9 mouse cellular contexts compared by ENCODE assay signal in genomic region chr12:4571864-4572263, GRCm38 (mm10). TPM values are rescaled to one million over a fixed set of nuclear protein-coding genes. Genes with fewer than 3 reads are reported as not detected.
DNase-seq lines count a peak whose midpoint lies in the region; TF ChIP-seq lines count a peak whose summit lies in the region.
"Had no signal": no experiment of that assay in that cellular context is flagged by ENCODE, and none has a peak within 500 bp of the region (broad histone marks: within the 10 kb centered on the region; RNA-seq: fewer than 3 reads in every experiment).

No protein-coding gene starts in this region.

- no peaks in the 10 kb centered on the region for H3K27me3 ChIP-seq in cerebellum, adult 2 months (ENCODE audit: control insufficient read depth, insufficient read depth, low read length)
- no peaks in the 10 kb centered on the region for H3K27me3 ChIP-seq in testis, adult 2 months (ENCODE audit: control insufficient read depth, insufficient read depth, low read length)
- H3K27me3 ChIP-seq: limb, embryonic 12.5 days had no signal

- no peak for TF ChIP-seq POLR2A in cerebellum, adult 2 months (IDR thresholded peaks at IDR 0.05; ENCODE audit: borderline replicate concordance, insufficient read depth, low read length)
- no peak for TF ChIP-seq POLR2A in testis, adult 2 months (IDR thresholded peaks at IDR 0.05; ENCODE audit: control insufficient read depth, low read depth, low read length)

- no peak overlapping the region for H3K4me3 ChIP-seq in cerebellum, adult 2 months (replicated peaks; ENCODE audit: insufficient read depth, low read depth, low read length)
- no peak overlapping the region for H3K4me3 ChIP-seq in testis, adult 2 months (ENCODE audit: control insufficient read depth, low read depth, low read length)
- H3K4me3 ChIP-seq: limb, embryonic 12.5 days had no signal

- DNase-seq in cerebellum, adult 2 months = peak in 1 of 2 experiments; percentile 46
- DNase-seq in cerebellum, adult 8-10 months = no peak
- no peak for DNase-seq in testis, postnatal 10 days (ENCODE audit: low spot score)
- DNase-seq in embryo, embryonic 9.5 days (ENCODE audit: extremely low spot score) = peak; percentile 37
- peak; percentile 66 for DNase-seq in kidney, postnatal 14 days
- peak; percentile 46 to 61 for DNase-seq in natural killer cell, adult 2 months (ENCODE audit: low spot score in 2 of 2)
- DNase-seq in urinary bladder, postnatal 4 days (ENCODE audit: low spot score in 2 of 2) = no peak

- H3K4me1 ChIP-seq in cerebellum, adult 2 months (ENCODE audit: control insufficient read depth, insufficient read depth, low read length) = no peaks in the 10 kb centered on the region
- H3K4me1 ChIP-seq in testis, adult 2 months (ENCODE audit: control insufficient read depth, insufficient read depth, low read length) = no peaks in the 10 kb centered on the region
- H3K4me1 ChIP-seq: limb, embryonic 12.5 days had no signal

- WGBS in cerebellum, adult 2 months = 38% methylated on average over 5 of the region's 5 CpGs

- no peak overlapping the region for H3K27ac ChIP-seq in cerebellum, adult 2 months (ENCODE audit: insufficient read depth, low read length)
- no peak overlapping the region for H3K27ac ChIP-seq in testis, adult 2 months (ENCODE audit: control insufficient read depth, insufficient read depth, low read depth, low read length)
- H3K27ac ChIP-seq: limb, embryonic 12.5 days had no signal

- peak; percentile 55; the same call in 1 of the 2 replicates for TF ChIP-seq CTCF in cerebellum, adult 2 months (IDR thresholded peaks at IDR 0.05; ENCODE audit: borderline replicate concordance, insufficient read depth, low read depth, low read length)
- TF ChIP-seq CTCF in testis, adult 2 months (IDR thresholded peaks at IDR 0.05; ENCODE audit: control insufficient read depth, insufficient read depth, insufficient replicate concordance, low read depth, low read length) = peak; percentile 13; the same call in 1 of the 2 replicates

- no peaks in the 10 kb centered on the region for H3K36me3 ChIP-seq in testis, adult 2 months (ENCODE audit: control insufficient read depth, insufficient read depth, low read length)
- H3K36me3 ChIP-seq: limb, embryonic 12.5 days had no signal

RNA-seq across cellular contexts. Expression of gene Itsn2, which starts 20.6 kb away (rescaled TPM):
- 26.5 and 27.5 TPM in 2 replicates for polyA plus RNA-seq in cerebellum, adult 2 months (2012; rRNA removed)
- polyA plus RNA-seq in testis, adult 2 months (2012; rRNA removed) = 83.6 and 90.0 TPM in 2 replicates

RNA-seq across cellular contexts. Expression of gene Gm3625, which starts 20.9 kb away (rescaled TPM):
- not detected in 2 replicates for polyA plus RNA-seq in cerebellum, adult 2 months (2012; rRNA removed)
- not detected in 2 replicates for polyA plus RNA-seq in testis, adult 2 months (2012; rRNA removed)
- polyA plus RNA-seq: limb, embryonic 12.5 days had no signal

Comparison
In these comparisons a context has a peak if more than half of its experiments do, and no peak if none do; other contexts are left out.
1. DNase-seq: peak in embryo, embryonic 9.5 days (single experiment), kidney, postnatal 14 days (single experiment) and natural killer cell, adult 2 months (2 of 2); none in cerebellum, adult 8-10 months (single experiment), testis, postnatal 10 days (single experiment) and urinary bladder, postnatal 4 days (0 of 2).